Mouse (Mus musculus): ENCODE data around the gene Snrpa1.

GRCm38 (mm10) chr7:66087652-66088051, 28.8 kb downstream of the Snrpa1 start:
- TF ChIP-seq CTCF (IDR thresholded peaks at IDR 0.05; ENCODE audit: low read depth) (no peak), EP300 (IDR thresholded peaks at IDR 0.05; ENCODE audit: low read depth) (no peak)
